Mouse (Mus musculus) C2C12 (cell line): Measurements from ENCODE around the gene Taf1b.

Experiments used
- CTCF ChIP-seq: IDR thresholded peaks from one replicate; pipeline ENCODE4 v1.5.1; 2011; ENCODE audit not compliant: control insufficient read depth, insufficient read depth, insufficient read length
- FOSL1 ChIP-seq: IDR thresholded peaks from one replicate; pipeline ENCODE4 v1.8.0; 2011; ENCODE audit warnings: mild to moderate bottlenecking, low read length; ENCODE audit not compliant: poor library complexity, insufficient read depth, severe bottlenecking
- MAX ChIP-seq: IDR thresholded peaks from one replicate; pipeline ENCODE4 v1.6.1; 2011; ENCODE audit warnings: mild to moderate bottlenecking, control low read depth
- MYOG ChIP-seq: IDR thresholded peaks from one replicate; pipeline ENCODE4 v1.6.1; 2011; ENCODE audit not compliant: control insufficient read depth, insufficient read length; ENCODE audit errors: extremely low read depth
- USF1 ChIP-seq: IDR thresholded peaks from one replicate; pipeline ENCODE4 v1.6.1; 2011; ENCODE audit warnings: low read depth, mild to moderate bottlenecking, control low read depth, moderate library complexity

DNA sequence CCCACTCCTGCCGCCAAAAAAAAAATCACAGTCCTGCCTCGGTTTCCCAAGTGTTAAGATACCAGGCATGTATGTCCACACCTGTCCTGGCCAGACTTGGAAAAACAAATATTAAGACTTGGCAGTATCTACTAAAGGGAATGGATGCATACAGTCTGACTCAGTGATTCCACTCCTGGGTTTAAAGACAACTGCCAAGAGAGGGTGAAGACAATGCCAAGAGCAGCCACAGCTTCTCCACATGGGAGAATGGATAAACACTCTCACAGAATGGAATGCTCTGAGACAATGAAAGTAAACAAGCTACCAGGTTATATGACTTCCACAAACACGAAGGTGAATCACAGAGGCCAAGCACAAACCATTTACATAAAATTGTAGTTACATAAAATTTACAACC, 24.9 kb upstream of the Taf1b start:
- TF ChIP-seq CTCF (no peak), MAX (no peak), FOSL1 (no peak), USF1 (no peak), MYOG (no peak)
